ENCODE assay signal across 9 mouse cellular contexts in genomic region chr5:151108291-151108897, GRCm38 (mm10).
DNase-seq lines count a peak whose midpoint lies in the region; ATAC-seq and TF ChIP-seq lines count a peak whose summit lies in the region.
"Had no signal": no experiment of that assay in that cellular context is flagged by ENCODE, and none has a peak within 500 bp of the region (broad histone marks: within the 10 kb centered on the region; RNA-seq: fewer than 3 reads in every experiment).

No protein-coding gene starts in this region.

- no peak for ATAC-seq in hindbrain, embryonic 11.5 days (ENCODE audit: low FRiP score)
- ATAC-seq in common myeloid progenitor, adult 5-6 weeks (replicated peaks; ENCODE audit: low read depth, poor library complexity, severe bottlenecking) = peak; percentile 55
- no peak for ATAC-seq in heart, postnatal 0 days (ENCODE audit: insufficient read depth, low read depth)
- ATAC-seq in liver, postnatal 0 days = no peak
- ATAC-seq in monocyte, adult 5-6 weeks (replicated peaks; ENCODE audit: insufficient number of reproducible peaks, low FRiP score, low TSS enrichment, poor library complexity, severe bottlenecking) = no peak

- no peaks in the 10 kb centered on the region for H3K9me3 ChIP-seq in hindbrain, embryonic 10.5 days
- no peaks in the 10 kb centered on the region for H3K9me3 ChIP-seq in hindbrain, embryonic 11.5 days (ENCODE audit: control insufficient read depth, low read length)
- H3K9me3 ChIP-seq in heart, postnatal 0 days (replicated peaks; ENCODE audit: control insufficient read depth, low read length) = no peaks in the 10 kb centered on the region
- no peaks in the 10 kb centered on the region for H3K9me3 ChIP-seq in liver, postnatal 0 days (ENCODE audit: low read length)

- no peak for TF ChIP-seq CTCF in heart, postnatal 0 days (IDR thresholded peaks at IDR 0.05; ENCODE audit: low read depth)
- no peak for TF ChIP-seq CTCF in liver, postnatal 0 days (IDR thresholded peaks at IDR 0.05; ENCODE audit: low read depth)

- peaks cover 13% of the 10 kb centered on the region for H3K4me1 ChIP-seq in hindbrain, embryonic 10.5 days (replicated peaks)
- H3K4me1 ChIP-seq in hindbrain, embryonic 11.5 days (replicated peaks; ENCODE audit: control insufficient read depth, insufficient read depth, low read length) = no peaks in the 10 kb centered on the region
- peaks cover 11% of the 10 kb centered on the region for H3K4me1 ChIP-seq in heart, postnatal 0 days (ENCODE audit: control insufficient read depth, insufficient read depth)
- peaks cover 8% of the 10 kb centered on the region; the same call in 1 of the 2 replicates for H3K4me1 ChIP-seq in liver, postnatal 0 days (ENCODE audit: insufficient read depth)

- no peak overlapping the region; the same call in 1 of the 2 replicates for H3K4me3 ChIP-seq in hindbrain, embryonic 10.5 days
- no peak overlapping the region for H3K4me3 ChIP-seq in hindbrain, embryonic 11.5 days (ENCODE audit: low read depth, low read length)
- peak overlapping the region; percentile 21 for H3K4me3 ChIP-seq in heart, postnatal 0 days (ENCODE audit: low read depth, low read length)
- no peak overlapping the region for H3K4me3 ChIP-seq in liver, postnatal 0 days (ENCODE audit: low read depth, low read length)

- H3K36me3 ChIP-seq in hindbrain, embryonic 10.5 days = no peaks in the 10 kb centered on the region
- H3K36me3 ChIP-seq in hindbrain, embryonic 11.5 days (ENCODE audit: control insufficient read depth, insufficient read depth, low read length) = no peaks in the 10 kb centered on the region
- H3K36me3 ChIP-seq in heart, postnatal 0 days (replicated peaks; ENCODE audit: control insufficient read depth, insufficient read depth, low read length) = no peaks in the 10 kb centered on the region
- H3K36me3 ChIP-seq in liver, postnatal 0 days (replicated peaks; ENCODE audit: insufficient read depth, low read length) = no peaks in the 10 kb centered on the region

- H3K27ac ChIP-seq in hindbrain, embryonic 10.5 days = peak overlapping the region; percentile 37
- no peak overlapping the region for H3K27ac ChIP-seq in hindbrain, embryonic 11.5 days (ENCODE audit: low read depth, low read length)
- H3K27ac ChIP-seq in heart, postnatal 0 days (ENCODE audit: low read depth) = peak overlapping the region; percentile 58; the same call in 1 of the 2 replicates
- H3K27ac ChIP-seq in liver, postnatal 0 days (ENCODE audit: low read depth) = no peak overlapping the region

- H3K4me2 ChIP-seq in hindbrain, embryonic 11.5 days (replicated peaks; ENCODE audit: low read depth, low read length) = no peak overlapping the region
- H3K4me2 ChIP-seq in heart, postnatal 0 days (ENCODE audit: low read depth, low read length) = peak overlapping the region; percentile 46
- H3K4me2 ChIP-seq in liver, postnatal 0 days (ENCODE audit: low read depth, low read length) = peak overlapping the region; percentile 45

- no peak for DNase-seq in hindbrain, embryonic 10.5 days (ENCODE audit: low spot score)
- DNase-seq in hindbrain, embryonic 11.5 days (ENCODE audit: low spot score) = no peak
- no peak for DNase-seq in heart, postnatal 0 days (ENCODE audit: low spot score)
- no peak for DNase-seq in liver, postnatal 0 days
- DNase-seq in embryo, embryonic 10.5 days (ENCODE audit: low spot score) = no peak
- no peak for DNase-seq in testis, postnatal 14 days (ENCODE audit: low spot score)
- DNase-seq: thymus, adult 18-20 months had no signal

- H3K9ac ChIP-seq in hindbrain, embryonic 11.5 days (ENCODE audit: low read depth, low read length) = no peak overlapping the region
- 0 out of 2 replicates have a peak overlapping the region, but pooled peaks have one; percentile 19 for H3K9ac ChIP-seq in heart, postnatal 0 days (replicated peaks; ENCODE audit: low read depth, low read length)
- no peak overlapping the region for H3K9ac ChIP-seq in liver, postnatal 0 days (replicated peaks)

- no peak for TF ChIP-seq EP300 in heart, postnatal 0 days (IDR thresholded peaks at IDR 0.05; ENCODE audit: low read depth)
- no peak for TF ChIP-seq EP300 in liver, postnatal 0 days (IDR thresholded peaks at IDR 0.05; ENCODE audit: low read depth)

- 62% methylated on average over 19 of the region's 19 CpGs for WGBS in hindbrain, embryonic 10.5 days
- 61% methylated on average over 19 of the region's 19 CpGs for WGBS in hindbrain, embryonic 11.5 days
- WGBS in heart, postnatal 0 days = 47% methylated on average over 19 of the region's 19 CpGs
- WGBS in liver, postnatal 0 days (ENCODE audit: insufficient replicate concordance) = 31% methylated on average over 19 of the region's 19 CpGs

- no peaks in the 10 kb centered on the region for H3K27me3 ChIP-seq in hindbrain, embryonic 10.5 days (ENCODE audit: insufficient read depth, poor library complexity, severe bottlenecking)
- no peaks in the 10 kb centered on the region for H3K27me3 ChIP-seq in hindbrain, embryonic 11.5 days (ENCODE audit: control insufficient read depth, insufficient read depth, low read length)
- H3K27me3 ChIP-seq in heart, postnatal 0 days (ENCODE audit: control insufficient read depth, insufficient read depth, low read length) = no peaks in the 10 kb centered on the region
- no peaks in the 10 kb centered on the region for H3K27me3 ChIP-seq in liver, postnatal 0 days (ENCODE audit: insufficient read depth, low read length)

Comparison
In these comparisons a context has a peak if more than half of its experiments do, and no peak if none do; other contexts are left out.
1. H3K27ac ChIP-seq: peak in hindbrain, embryonic 10.5 days (single experiment) and heart, postnatal 0 days (single experiment); none in hindbrain, embryonic 11.5 days (single experiment) and liver, postnatal 0 days (single experiment).